Mouse (Mus musculus) myocyte (in vitro differentiated cells): ENCODE data around the gene Cldn14.

ENCODE experiments used
- MAX ChIP-seq: IDR thresholded peaks from one replicate; pipeline ENCODE4 v1.6.1; 2011; ENCODE audit warnings: low read depth, mild to moderate bottlenecking, control low read depth
- MYOG ChIP-seq, 3 experiments: IDR thresholded peaks; one replicate each; pipeline ENCODE4 v1.6.1; 2011; ENCODE audit warnings: control low read depth in 2 of 3, low read depth in 2 of 3, mild to moderate bottlenecking in 2 of 3; ENCODE audit not compliant: insufficient read length in 2 of 3, control insufficient read depth in 1 of 3, insufficient read depth in 1 of 3
- POLR2A ChIP-seq: IDR thresholded peaks from one replicate; pipeline ENCODE4 v1.6.1; 2011; ENCODE audit warnings: low read depth, mild to moderate bottlenecking, control low read depth, moderate library complexity; ENCODE audit not compliant: insufficient read length
- TCF3 ChIP-seq: IDR thresholded peaks from one replicate; pipeline ENCODE4 v1.6.1; 2011; ENCODE audit warnings: low read depth, control low read depth; ENCODE audit not compliant: insufficient read length
- USF1 ChIP-seq: IDR thresholded peaks from one replicate; pipeline ENCODE4 v1.6.1; 2011; ENCODE audit warnings: low read depth, mild to moderate bottlenecking, control low read depth, moderate library complexity

GRCm38 (mm10) chr16:94040485-94040884 is 31.8 kb upstream of the Cldn14 start:
- TF ChIP-seq USF1 = no peak
- no peak for TF ChIP-seq MYOG (IDR thresholded peaks at IDR 0.05; ENCODE audit: control insufficient read depth in 1 of 3, insufficient read depth in 1 of 3, insufficient read length in 2 of 3, low read depth in 2 of 3)
- TF ChIP-seq MAX = no peak
- TF ChIP-seq POLR2A = no peak
- TF ChIP-seq TCF3 = no peak
